Mouse (Mus musculus): ENCODE measurements around the gene Rsph1.

The Rsph1 gene

DNA sequence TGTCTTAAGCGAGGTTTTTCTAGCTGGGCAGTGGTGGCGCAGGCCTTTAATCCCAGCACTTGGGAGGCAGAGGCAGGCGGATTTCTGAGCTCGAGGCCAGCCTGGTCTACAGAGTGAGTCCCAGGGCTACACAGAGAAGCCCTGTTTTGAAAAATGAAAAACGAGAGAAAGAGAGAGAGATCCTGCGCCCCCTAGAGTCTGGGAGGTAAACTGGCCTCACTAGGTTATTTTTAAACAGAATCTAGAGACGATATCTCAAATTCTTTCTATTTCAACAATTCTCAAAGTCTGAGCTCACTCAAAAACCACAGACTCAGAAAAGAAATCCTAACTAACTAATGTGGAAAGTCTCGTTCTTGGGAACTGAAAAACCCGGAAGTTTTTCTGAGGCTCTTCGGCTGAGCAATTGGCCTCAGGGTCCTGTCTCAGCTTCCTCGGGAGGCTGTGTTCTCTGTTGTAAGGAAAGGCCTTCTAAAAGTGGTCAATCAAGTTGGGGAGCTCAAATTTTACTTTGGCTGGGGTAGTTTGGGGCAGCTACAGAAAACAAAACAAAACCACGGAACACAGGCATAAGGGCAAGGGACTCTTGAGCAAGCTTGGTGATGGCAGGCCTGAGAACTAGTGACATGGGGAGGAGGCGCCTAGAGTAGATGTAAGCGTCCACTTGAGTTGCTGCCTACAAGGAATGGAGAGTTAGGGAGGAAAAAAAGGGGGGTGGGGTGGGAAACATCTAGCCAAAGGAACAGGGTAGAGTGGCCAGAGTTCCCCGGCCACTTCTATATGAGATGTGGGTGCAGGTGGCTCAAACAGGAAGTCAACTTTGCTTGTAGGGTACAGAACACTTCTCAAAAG is 17.4 kb upstream of the Rsph1 start:
- TF ChIP-seq GATA4 (IDR thresholded peaks at IDR 0.05; ENCODE audit: insufficient replicate concordance, low read length) = no peak

DNA sequence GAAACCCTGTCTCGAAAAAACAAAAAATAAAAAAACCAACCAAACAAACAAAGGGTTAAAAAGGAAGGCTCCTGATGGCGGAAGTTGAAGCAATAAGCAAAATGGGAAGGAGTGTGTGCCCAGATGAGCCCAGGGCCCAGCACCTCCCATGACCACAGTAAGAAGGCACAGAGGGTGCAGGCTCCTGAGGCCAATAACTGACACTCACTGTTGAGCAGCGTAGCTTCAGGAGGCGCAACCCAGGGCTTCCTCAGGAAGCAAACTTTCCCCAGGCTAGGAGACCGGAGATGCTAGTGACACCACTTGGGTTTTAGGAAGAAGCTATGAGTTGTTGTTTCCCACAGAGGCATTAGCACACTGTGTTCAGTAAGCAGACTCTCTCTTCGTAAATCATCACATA is 13.7 kb upstream of the Rsph1 start:
- no peak for TF ChIP-seq GATA4 (IDR thresholded peaks at IDR 0.05; ENCODE audit: insufficient replicate concordance, low read length)

DNA sequence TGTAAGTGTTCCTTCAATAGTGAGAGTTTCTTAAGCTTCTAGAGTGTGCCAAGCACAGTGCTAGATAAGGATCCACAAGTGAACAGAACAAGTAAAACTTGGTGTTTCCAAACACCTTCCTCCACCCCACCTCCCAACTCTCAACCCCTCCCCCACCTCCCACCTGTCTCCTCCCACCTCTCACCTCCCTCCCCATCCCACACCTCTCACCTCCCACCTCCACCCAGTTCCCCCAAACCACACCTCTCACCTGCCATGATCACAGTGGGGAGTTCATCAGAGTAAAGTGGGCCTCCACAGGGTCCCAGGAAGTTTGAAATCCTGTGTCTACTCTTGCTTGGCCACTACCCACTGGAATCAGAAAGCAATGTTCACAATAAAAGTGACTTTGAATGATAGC is 13.1 kb upstream of the Rsph1 start:
- TF ChIP-seq GATA4 (IDR thresholded peaks at IDR 0.05; ENCODE audit: insufficient replicate concordance, low read length) = no peak

DNA sequence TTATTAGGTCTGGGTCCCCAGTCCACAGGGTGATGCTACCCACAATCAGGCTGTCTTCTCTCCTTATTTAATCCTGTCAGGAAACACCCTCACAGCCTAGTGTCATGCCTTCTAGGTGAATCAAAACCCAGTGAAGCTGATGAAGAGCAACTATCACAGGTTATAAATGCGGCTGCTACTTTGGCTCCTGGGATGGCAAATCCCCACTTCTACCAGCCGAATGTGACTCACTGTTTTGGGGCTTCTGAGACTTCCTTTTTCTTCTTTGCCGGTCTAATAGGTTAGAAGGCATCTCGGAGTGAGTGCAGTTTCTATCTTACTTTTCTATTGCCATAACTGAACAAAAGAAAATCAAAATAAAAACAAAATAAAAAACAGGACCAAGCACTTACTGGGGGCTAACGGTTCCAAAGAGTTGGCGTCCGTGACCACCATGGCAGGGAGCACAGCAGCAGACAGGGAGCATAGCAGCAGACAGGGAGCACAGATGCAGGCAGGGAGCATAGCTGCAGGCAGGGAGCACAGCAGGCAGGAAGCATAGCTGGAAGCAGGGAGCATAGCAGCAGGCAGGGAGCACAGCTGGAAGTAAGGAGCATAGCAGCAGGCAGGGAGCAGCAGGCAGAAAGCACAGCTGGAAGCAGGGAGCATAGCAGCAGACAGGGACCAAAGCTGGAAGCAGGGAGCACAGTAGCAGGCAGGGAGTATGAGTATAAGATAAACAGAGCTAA is 12.0 kb upstream of the Rsph1 start:
- TF ChIP-seq GATA4 (IDR thresholded peaks at IDR 0.05; ENCODE audit: insufficient replicate concordance, low read length) = no peak

DNA sequence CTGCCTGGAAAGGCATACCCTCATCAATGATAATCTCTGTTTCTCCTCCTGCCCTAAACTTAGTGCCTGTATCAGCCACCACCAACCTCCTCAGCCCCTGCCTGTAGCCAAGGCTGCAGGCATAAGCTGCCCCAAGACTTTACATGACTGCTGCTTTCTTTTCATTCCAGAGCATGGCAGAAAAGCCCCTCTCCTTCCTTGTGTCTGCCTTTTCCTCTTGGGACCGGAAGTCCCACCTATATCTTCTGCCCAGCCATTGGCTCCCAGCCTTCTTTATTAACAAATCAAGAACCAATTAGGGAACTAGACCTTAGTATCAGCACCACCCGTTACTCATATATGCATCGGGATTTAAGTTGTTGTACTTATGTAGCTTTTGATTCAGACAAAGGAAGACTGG is 10.0 kb upstream of the Rsph1 start:
- TF ChIP-seq GATA4 (IDR thresholded peaks at IDR 0.05; ENCODE audit: insufficient replicate concordance, low read length) = no peak

DNA sequence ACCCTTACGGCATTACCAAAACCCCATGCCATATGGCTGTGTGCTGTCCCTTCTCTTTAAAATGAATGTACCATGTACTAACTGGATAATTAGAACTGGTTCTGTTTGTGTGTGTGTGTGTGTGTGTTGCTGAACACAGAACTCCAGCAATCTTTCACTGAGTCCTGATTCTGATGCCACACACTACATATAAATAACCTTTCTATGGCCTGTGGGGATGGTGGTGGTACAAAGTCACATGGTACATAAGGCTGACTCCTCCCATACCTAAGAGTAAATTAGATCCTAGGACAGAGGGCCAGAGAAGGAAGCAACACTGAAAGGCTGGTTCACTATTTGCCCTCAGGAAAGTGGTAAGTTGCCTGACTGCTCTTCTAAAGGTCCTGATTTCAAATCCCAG is 9.3 kb upstream of the Rsph1 start, which contains the start of gene Slc37a1:
Gene Slc37a1, plus strand, starts transcription at position 301 of the 400 bp plus-strand sequence.
- TF ChIP-seq GATA4 (IDR thresholded peaks at IDR 0.05; ENCODE audit: insufficient replicate concordance, low read length) = no peak

DNA sequence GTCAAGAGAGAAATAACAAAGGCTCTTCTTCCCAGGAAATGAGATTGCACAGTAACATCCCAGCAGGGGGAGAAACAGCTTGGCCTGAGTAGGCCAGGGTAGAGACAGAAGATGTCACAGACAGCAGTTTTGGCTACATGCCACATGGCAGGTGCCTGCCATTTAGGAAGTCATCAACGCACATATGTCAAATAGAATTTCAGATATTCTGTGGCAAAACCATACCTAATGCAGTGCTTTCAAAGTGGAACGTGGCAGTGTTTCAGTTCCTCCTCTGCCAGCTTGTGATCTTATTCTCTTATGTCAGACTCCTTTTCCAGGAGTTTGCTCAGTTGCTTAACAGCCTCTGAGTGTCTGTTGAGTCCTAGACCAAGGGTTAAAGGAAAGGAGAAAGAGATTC is 8.7 kb upstream of the Rsph1 start:
- TF ChIP-seq GATA4 (IDR thresholded peaks at IDR 0.05; ENCODE audit: insufficient replicate concordance, low read length) = no peak

DNA sequence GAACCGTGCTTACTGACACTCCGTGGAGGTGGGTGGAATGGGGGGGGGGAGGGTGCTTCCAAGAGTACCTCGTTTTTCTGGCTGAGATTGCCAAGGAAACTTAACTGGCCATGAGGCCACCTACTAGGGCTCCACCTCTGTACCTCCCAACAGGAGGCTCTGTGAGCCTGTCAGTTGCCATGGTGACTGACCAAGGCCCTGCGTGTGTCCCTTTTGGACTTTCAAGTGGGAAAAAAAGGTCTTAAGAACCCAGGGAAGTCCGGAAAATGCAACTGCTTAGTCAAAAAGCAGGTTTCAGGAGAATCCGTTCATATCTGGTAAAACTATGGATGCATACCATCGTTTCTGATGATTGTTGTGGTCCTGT is 5.5 kb upstream of the Rsph1 start:
- TF ChIP-seq GATA4 (IDR thresholded peaks at IDR 0.05; ENCODE audit: insufficient replicate concordance, low read length) = no peak

DNA sequence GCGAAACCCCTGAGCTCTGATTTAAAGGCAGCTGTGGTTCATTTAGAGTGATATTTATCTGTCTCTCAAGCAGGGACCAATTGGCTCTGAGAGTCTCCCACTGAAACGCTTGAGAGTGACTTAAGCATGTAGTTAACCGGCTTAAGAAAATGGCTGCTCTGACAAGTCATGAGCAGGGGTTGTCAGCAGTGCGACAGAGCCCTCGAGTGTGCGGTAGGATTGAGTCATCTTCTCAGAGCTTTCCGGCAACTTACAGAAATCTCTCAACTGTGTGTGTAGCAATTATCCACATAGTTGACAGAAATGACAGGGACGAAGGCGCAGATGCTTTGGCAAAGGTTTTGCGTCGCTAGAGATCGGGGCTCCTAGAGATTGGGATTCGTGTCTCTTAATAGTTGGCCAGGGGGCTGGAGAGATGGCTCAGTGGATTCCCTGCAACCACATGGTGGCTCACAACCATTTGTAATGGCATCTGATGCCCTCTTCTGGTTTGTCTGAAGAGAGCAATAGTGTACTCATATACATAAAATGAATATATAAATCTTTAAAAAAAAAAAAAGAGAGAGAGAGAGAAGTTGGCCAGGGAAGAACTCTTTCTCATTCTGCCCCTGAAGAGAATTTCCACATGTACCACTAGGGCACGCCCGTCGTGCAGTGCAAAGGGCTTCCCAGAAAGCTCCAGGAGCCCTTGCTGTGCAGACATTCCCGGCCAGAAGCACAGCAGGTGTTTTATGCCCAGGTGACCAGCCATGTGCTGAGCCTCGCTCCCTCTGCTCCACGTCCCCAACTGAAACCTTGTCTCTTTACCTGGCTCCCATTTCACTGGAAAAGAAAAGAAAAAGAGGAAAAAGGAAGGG is 4.9 kb upstream of the Rsph1 start:
- TF ChIP-seq GATA4 (IDR thresholded peaks at IDR 0.05; ENCODE audit: insufficient replicate concordance, low read length) = no peak

DNA sequence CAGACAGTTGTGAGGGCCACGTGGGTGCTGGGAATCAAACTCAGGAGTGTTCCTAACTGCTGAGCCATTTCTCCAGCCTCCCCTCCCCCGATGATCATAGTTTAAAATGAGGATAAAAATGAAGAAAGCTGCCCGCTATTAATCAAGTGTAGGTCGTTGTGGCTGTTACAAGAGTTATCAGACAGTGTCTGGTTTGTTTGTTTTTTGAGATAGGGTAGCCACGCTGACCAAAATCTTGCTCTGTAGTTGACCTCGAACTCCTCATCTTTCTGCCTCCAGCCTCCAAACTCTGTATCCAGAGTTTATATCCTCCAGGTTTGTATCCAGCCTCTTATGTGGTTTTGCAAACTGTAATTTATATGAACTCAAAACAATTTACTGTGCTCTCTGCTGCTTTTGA is 3.1 kb upstream of the Rsph1 start:
- no peak for TF ChIP-seq GATA4 (IDR thresholded peaks at IDR 0.05; ENCODE audit: insufficient replicate concordance, low read length)

DNA sequence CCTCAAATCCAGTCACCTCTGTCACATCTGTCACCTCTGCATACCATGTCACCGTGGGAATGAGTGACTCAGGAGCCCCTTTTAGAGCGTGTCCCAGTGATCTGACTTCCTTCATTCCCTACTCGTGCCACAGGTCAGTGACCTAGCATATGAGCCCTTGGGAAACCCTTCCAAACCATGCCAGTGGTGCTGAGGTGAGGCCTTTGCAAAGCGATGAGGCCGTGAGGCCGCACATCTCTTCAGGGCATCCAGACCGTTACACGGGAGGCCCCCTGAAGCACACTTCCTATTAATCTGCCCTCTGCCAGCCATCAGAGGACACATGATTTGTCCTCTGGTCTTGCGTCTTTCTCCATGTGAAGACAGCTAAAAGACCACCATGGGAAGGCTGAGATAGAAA is 2.4 kb upstream of the Rsph1 start:
- no peak for TF ChIP-seq GATA4 (IDR thresholded peaks at IDR 0.05; ENCODE audit: insufficient replicate concordance, low read length)

DNA sequence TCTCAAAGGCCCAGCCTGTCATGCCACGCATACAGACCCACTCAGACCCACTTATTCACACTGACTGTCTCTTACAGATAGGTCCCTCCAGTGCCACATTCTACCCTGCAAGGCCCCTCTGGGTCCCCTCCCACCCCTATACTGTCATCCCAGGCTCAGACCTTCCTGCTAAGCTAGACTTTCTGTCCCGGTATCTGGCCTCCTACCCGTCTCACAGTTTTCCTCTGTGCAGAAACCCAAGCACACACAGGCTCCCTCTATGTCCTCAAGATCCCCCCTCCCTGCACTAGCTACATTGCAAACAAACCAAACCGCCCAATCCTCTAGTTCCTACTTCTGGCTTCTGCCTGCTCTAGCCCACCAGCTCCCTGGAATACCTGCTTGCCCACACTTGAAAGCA is 748 bp upstream of the Rsph1 start:
- TF ChIP-seq GATA4 (IDR thresholded peaks at IDR 0.05; ENCODE audit: insufficient replicate concordance, low read length) = no peak

DNA sequence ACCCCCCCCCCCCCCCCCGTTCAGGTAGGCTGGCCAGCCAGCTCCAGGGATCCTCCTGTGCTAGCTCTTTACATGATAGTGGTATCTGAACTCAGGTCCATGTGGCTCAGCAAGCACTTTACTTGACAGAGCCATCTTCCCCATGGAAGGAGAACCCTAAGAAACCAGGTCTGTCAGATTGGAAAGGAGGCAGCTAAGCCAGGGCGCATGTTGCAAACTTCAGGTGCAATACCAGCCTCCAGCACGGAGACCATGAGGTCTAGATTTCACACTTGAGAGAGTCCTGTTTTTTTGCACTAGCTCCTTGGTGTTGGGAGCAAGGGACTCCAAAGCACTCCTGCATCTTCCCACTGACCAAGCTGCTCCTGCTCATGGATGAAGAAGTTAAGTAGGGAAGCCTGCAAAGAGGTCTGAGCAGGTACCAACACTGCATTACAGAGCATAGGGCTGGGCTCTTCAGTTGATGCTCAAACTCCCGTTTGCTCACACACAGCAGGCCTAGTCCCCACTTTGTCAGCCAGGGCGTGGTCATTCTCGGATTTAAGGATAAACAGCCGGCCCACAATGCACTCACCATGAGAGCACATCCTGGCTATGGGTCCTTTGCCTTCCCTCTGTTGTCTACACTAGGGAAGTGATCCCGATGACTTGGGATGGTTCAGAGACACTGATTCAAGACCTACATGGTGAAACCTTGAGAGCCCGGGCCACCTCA is 819 bp downstream of the Rsph1 start:
- no peak for TF ChIP-seq GATA4 (IDR thresholded peaks at IDR 0.05; ENCODE audit: insufficient replicate concordance, low read length)

DNA sequence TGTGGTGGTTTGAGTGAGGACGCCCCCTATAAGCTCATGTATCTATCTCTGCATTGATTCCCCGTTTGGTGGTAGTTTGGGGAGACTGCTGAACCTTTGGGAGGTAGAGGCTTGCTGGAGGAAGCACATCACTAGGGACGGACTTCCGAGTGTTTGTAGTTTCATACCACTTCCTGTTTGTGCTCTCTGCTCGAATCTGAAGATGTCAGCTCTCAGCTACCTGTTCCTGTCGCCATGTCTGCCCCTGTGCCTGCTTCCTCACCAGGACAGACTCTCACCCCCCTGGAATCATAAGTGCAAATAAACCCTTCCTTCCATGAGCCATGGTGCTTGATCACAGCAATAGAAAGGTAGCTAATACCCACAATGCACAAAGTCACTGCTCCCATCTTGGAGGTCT is 2.0 kb downstream of the Rsph1 start:
- no peak for TF ChIP-seq GATA4 (IDR thresholded peaks at IDR 0.05; ENCODE audit: insufficient replicate concordance, low read length)

DNA sequence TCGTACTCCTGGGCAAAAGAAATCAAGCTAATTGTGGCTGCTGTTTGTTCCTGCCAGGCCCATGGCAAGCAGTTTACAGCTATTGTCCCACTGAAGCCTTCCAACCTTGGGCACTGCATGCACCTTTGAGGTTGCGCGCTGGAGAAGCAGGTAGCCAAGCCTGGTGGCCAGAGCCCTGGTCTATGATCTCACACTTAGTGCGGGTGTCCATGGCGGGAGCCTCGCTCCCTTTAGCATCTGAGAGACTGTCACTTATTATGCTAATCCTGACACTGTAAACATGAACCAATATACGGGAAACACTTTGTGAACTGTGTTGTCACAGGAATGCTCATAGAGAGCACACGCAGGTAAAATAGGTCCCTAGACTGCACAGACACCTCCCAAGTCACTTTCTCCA is 3.6 kb downstream of the Rsph1 start:
- TF ChIP-seq GATA4 (IDR thresholded peaks at IDR 0.05; ENCODE audit: insufficient replicate concordance, low read length) = no peak

Measured in liver, adult (tissue).